12 mouse cellular contexts compared by ENCODE assay signal in the genomic region with DNA sequence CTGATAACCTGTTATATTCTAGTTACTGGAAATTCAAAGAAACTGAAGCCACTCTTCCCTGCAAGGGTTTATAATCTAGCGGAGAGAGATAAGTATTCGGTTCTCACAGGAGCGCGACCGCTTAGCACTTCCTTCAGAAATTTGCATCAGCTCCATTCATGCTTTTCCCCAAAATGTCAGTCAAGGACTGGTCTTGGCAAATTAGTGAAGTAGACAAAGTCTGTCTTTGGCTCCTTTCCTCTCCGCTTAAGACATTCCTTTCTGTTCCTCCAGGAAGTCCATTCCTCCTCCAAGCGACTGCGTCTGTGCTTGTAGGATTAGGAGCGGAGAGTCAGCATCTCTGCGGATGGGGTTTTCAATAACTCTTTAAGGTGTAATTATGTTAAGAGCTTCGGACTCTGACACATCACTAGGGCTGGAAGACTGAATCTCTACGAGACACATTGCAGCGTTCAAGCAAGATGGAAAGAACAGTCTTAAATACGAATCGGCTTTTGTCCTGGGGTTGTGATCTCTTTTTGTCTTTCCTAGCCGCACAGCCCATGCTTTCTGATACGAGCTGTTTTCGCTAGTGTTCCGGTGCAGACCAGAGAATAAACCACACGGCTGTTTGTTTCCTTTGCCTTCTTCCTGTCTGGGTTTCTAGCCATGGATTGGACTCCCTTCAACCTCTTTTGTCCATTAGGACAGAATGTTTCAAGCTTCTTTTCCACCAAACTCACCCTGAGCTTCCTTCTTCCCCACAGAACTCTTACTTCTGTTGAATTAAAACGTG.
DNase-seq lines count a peak whose midpoint lies in the region; ATAC-seq lines count a peak whose summit lies in the region.
"Had no signal": no experiment of that assay in that cellular context is flagged by ENCODE, and none has a peak within 500 bp of the region (broad histone marks: within the 10 kb centered on the region; RNA-seq: fewer than 3 reads in every experiment).

No protein-coding gene starts in this region.

- peaks cover 33% of the 10 kb centered on the region for H3K4me1 ChIP-seq in liver, embryonic 15.5 days (replicated peaks)
- H3K4me1 ChIP-seq: embryonic facial prominence, embryonic 13.5 days; neural tube, embryonic 13.5 days had no signal

- H3K4me3 ChIP-seq in liver, embryonic 15.5 days (replicated peaks): peak overlapping the region; percentile 35
- H3K4me3 ChIP-seq: embryonic facial prominence, embryonic 13.5 days; lung, embryonic 15.5 days; neural tube, embryonic 13.5 days had no signal

- peak overlapping the region; percentile 37 for H3K9ac ChIP-seq in liver, embryonic 15.5 days
- H3K9ac ChIP-seq: embryonic facial prominence, embryonic 13.5 days; lung, embryonic 15.5 days; neural tube, embryonic 13.5 days had no signal

- H3K36me3 ChIP-seq in liver, embryonic 15.5 days (replicated peaks): no peaks in the 10 kb centered on the region
- H3K36me3 ChIP-seq: embryonic facial prominence, embryonic 13.5 days; lung, embryonic 15.5 days; neural tube, embryonic 13.5 days had no signal

- WGBS in liver, embryonic 15.5 days (ENCODE audit: insufficient replicate concordance): 14% methylated on average over 21 of the region's 21 CpGs

- H3K4me2 ChIP-seq in liver, embryonic 15.5 days: peak overlapping the region; percentile 64
- H3K4me2 ChIP-seq: embryonic facial prominence, embryonic 13.5 days; lung, embryonic 15.5 days; neural tube, embryonic 13.5 days had no signal

- H3K27ac ChIP-seq in liver, embryonic 15.5 days (replicated peaks): 0 out of 2 replicates have a peak overlapping the region, but pooled peaks have one; percentile 4
- H3K27ac ChIP-seq: embryonic facial prominence, embryonic 13.5 days; lung, embryonic 15.5 days; neural tube, embryonic 13.5 days had no signal

- H3K27me3 ChIP-seq in liver, embryonic 15.5 days: no peaks in the 10 kb centered on the region
- H3K27me3 ChIP-seq: embryonic facial prominence, embryonic 13.5 days; lung, embryonic 15.5 days; neural tube, embryonic 13.5 days; Patski had no signal

- ATAC-seq in frontal cortex, adult (ENCODE audit: low TSS enrichment): peak; percentile 64
- no peak for ATAC-seq in liver, embryonic 15.5 days (ENCODE audit: insufficient read depth)
- ATAC-seq: Patski had no signal

- DNase-seq in frontal cortex, postnatal 14 days (ENCODE audit: low spot score in 2 of 2): no peak
- peak; percentile 22 for DNase-seq in testis, postnatal 10 days (ENCODE audit: low spot score)
- no peak for DNase-seq in testis, postnatal 14 days (ENCODE audit: low spot score)
- DNase-seq in yolk sac, embryonic 10.5 days (ENCODE audit: low spot score): no peak
- no peak for DNase-seq in gastrocnemius, adult 18-20 months (ENCODE audit: low spot score)
- DNase-seq in spleen, adult 12 weeks (ENCODE audit: low spot score): no peak

- H3K9me3 ChIP-seq in liver, embryonic 15.5 days (replicated peaks): no peaks in the 10 kb centered on the region
- H3K9me3 ChIP-seq: embryonic facial prominence, embryonic 13.5 days; lung, embryonic 15.5 days; neural tube, embryonic 13.5 days had no signal
